Mouse (Mus musculus): ENCODE measurements around the gene Kcnh1.

DNA sequence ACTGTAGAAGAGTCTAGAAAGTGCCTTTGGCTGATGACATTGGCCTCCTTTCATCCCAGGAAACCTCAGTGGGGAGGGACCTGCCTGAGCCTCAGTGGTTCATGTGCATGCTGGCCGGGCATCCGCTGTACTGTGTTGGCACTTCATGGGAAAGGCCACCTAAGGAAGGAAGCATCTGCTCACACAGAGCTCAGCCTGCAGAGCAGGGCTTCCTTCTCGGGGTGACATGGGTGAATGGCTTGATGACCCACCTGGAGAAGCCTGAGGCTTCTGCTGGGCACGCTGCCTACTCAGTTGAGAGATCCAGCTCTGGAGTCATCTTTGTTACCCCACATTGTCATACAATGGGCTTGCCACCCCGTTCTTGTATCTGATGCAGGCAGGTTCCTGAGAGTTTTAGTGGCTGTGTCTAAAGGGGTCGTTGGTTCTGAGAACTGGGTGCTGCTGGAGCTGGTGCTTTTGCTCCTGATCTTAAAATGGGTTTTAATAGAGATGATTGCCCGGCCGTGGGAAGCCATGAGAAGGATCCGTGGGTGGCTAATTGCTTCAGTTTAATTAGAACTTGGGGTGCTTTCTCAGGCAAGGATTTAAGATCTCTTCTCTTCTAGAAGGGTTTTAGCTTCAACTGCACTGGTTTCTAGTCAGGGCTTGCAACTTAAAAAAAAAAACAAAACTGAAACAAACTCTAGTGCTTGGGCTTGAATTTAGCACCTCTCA, 148.9 kb downstream of the Kcnh1 start:
- TF ChIP-seq CTCF (IDR thresholded peaks at IDR 0.05; ENCODE audit: low read depth) (no peak), EP300 (optimal IDR thresholded peaks at IDR 0.05) (no peak)

Data from stomach, postnatal 0 days (tissue).